Mouse (Mus musculus) hindbrain, embryonic 15.5 days (tissue): ENCODE results near the gene Cflar. TPM values are rescaled to one million over a fixed set of nuclear protein-coding genes. Genes with fewer than 3 reads are reported as not detected.
"Not testable (repeated sequence)": the region's sequence is repeated elsewhere in the genome, so short reads cannot be mapped to it uniquely, and the experiment has no call there.

Experiments used
- ATAC-seq: fragments of 200-750 bp; cut with Nextera tagmentation; 2 replicates; pipeline ENCODE4 v1.8.0; 2017; ENCODE audit warnings: low read depth, moderate number of reproducible peaks, moderate TSS enrichment; ENCODE audit not compliant: low FRiP score
- H3K27ac ChIP-seq: fragments of 300-500 bp; sonication (generic); replicated peaks from 2 replicates; pipeline ENCODE4 v1.5.1; 2015; ENCODE audit warnings: mild to moderate bottlenecking, inconsistent platforms
- H3K27me3 ChIP-seq: fragments of 300-500 bp; sonication (generic); 2 replicates; pipeline ENCODE4 v1.6.1; 2015; ENCODE audit warnings: control low read depth, inconsistent platforms
- H3K36me3 ChIP-seq: fragments of 300-500 bp; sonication (generic); 2 replicates; pipeline ENCODE4 v1.6.1; 2015; ENCODE audit warnings: control low read depth, inconsistent platforms
- H3K4me1 ChIP-seq: fragments of 300-500 bp; sonication (generic); replicated peaks from 2 replicates; pipeline ENCODE4 v1.6.1; 2015; ENCODE audit warnings: control low read depth, inconsistent platforms
- H3K4me2 ChIP-seq: fragments of 300-500 bp; sonication (generic); 2 replicates; pipeline ENCODE4 v1.6.1; 2015; ENCODE audit warnings: moderate library complexity, mild to moderate bottlenecking, inconsistent platforms
- H3K4me3 ChIP-seq: fragments of 300-500 bp; sonication (generic); 2 replicates; pipeline ENCODE4 v1.5.1; 2015; ENCODE audit warnings: mild to moderate bottlenecking, inconsistent platforms
- H3K9ac ChIP-seq: fragments of 300-500 bp; sonication (generic); 2 replicates; pipeline ENCODE4 v1.6.1; 2015; ENCODE audit warnings: inconsistent platforms
- H3K9me3 ChIP-seq: fragments of 300-500 bp; sonication (generic); 2 replicates; pipeline ENCODE4 v1.6.1; 2016; ENCODE audit warnings: control low read depth, inconsistent platforms
- WGBS: fragments of 180-500 bp; shearing (Covaris S2); methylation state at CpG from one replicate; pipeline ENCODE4 v1.1.7; 2015; 5-methylcytosine and 5-hydroxymethylcytosine counted together
- polyA plus RNA-seq: library from polyadenylated mRNA; unstranded; fragments of >200 nt; fragmentation: Nextera tagmentation; extraction: Ambion mirVana; gene quantifications from 2 replicates; pipeline ENCODE4 v1.2.1, GENCODE M21; 2015

The Cflar gene
- polyA plus RNA-seq, 1 experiment from 2014 or later, result 17.2 TPM

- Histone ChIP-seq H3K9me3 (no peaks in the 10 kb centered on the region), H3K4me2 (no peak overlapping the region), H3K27me3 (no peaks in the 10 kb centered on the region), H3K27ac (no peak overlapping the region), H3K4me3 (no peak overlapping the region), H3K4me1 (no peaks in the 10 kb centered on the region), H3K9ac (no peak overlapping the region), H3K36me3 (peaks cover 4% of the 10 kb centered on the region; the same call in 1 of the 2 replicates)
- ATAC-seq, result no peak
- 83% methylated on average over 5 of the region's 5 CpGs for WGBS
Measured at GRCm38 (mm10) chr1:58742571-58743021, 31.3 kb downstream of the Cflar start.

- ATAC-seq, result no peak
- H3K4me3 ChIP-seq, result no peak overlapping the region
- 96% methylated on average over 6 of the region's 6 CpGs for WGBS
Measured at GRCm38 (mm10) chr1:58743252-58743651, 31.9 kb downstream of the Cflar start.

GRCm38 (mm10) chr1:58744645-58745044 lies 33.3 kb downstream of the Cflar start:
- Histone ChIP-seq H3K9me3 (no peaks in the 10 kb centered on the region), H3K27me3 (no peaks in the 10 kb centered on the region), H3K36me3 (peaks cover 4% of the 10 kb centered on the region; the same call in 1 of the 2 replicates), H3K4me3 (no peak overlapping the region), H3K27ac (no peak overlapping the region), H3K4me2 (no peak overlapping the region), H3K9ac (no peak overlapping the region), H3K4me1 (no peaks in the 10 kb centered on the region)
- 91% methylated on average over 7 of the region's 7 CpGs for WGBS
- no peak for ATAC-seq

More at GRCm38 (mm10) chr1:58743252-58743651, 31.9 kb downstream of the Cflar start:
- Histone ChIP-seq H3K27me3 (no peaks in the 10 kb centered on the region), H3K4me2 (no peak overlapping the region), H3K9ac (no peak overlapping the region), H3K9me3 (no peaks in the 10 kb centered on the region), H3K27ac (no peak overlapping the region), H3K36me3 (peaks cover 4% of the 10 kb centered on the region; the same call in 1 of the 2 replicates), H3K4me1 (no peaks in the 10 kb centered on the region)

- Histone ChIP-seq H3K36me3 (peaks cover 3% of the 10 kb centered on the region; the same call in 1 of the 2 replicates), H3K27me3 (no peaks in the 10 kb centered on the region), H3K9ac (no peak overlapping the region), H3K4me2 (no peak overlapping the region), H3K4me1 (no peaks in the 10 kb centered on the region), H3K9me3 (no peaks in the 10 kb centered on the region), H3K4me3 (no peak overlapping the region), H3K27ac (no peak overlapping the region)
- ATAC-seq, result no peak
- 73% methylated on average over 9 of the region's 9 CpGs for WGBS
Measured at GRCm38 (mm10) chr1:58746880-58747279, 35.6 kb downstream of the Cflar start.

GRCm38 (mm10) chr1:58759451-58759850 lies 48.1 kb downstream of the Cflar start:
- ATAC-seq, result no peak
- WGBS, result 96% methylated on average over 3 of the region's 3 CpGs
- Histone ChIP-seq H3K36me3 (no peaks in the 10 kb centered on the region), H3K4me2 (no peak overlapping the region), H3K9me3 (no peaks in the 10 kb centered on the region), H3K4me3 (no peak overlapping the region), H3K4me1 (no peaks in the 10 kb centered on the region), H3K27me3 (no peaks in the 10 kb centered on the region), H3K27ac (no peak overlapping the region), H3K9ac (no peak overlapping the region)

DNA sequence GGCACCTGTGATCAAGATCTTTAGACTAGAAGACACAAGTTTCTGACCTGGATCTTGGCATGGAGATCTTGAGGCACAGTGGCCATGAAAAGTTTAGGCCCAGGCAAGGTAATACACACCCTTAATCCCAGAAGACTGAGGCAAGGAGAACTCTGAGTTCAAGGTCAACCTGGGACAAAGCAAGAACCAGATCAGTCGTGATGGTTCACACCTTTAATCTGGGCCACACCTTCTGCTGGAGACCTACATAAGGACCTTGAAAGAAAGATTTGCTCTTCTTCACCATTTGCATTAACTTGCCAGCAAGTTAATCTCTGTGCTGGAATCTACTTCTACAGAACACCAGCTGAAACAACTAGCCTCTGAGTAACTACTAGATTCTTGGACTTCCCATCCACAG lies 49.3 kb downstream of the Cflar start:
- Histone ChIP-seq H3K9ac (no peak overlapping the region), H3K36me3 (no peaks in the 10 kb centered on the region), H3K4me3 (no peak overlapping the region), H3K27me3 (no peaks in the 10 kb centered on the region), H3K9me3 (no peaks in the 10 kb centered on the region), H3K4me2 (no peak overlapping the region), H3K27ac (no peak overlapping the region), H3K4me1 (no peaks in the 10 kb centered on the region)
- 91% methylated on average over 1 of the region's 1 CpGs for WGBS
- ATAC-seq, result no peak

GRCm38 (mm10) chr1:58761391-58762275 lies 50.3 kb downstream of the Cflar start:
- WGBS, result 60% methylated on average over 5 of the region's 5 CpGs
- H3K4me3 ChIP-seq, ATAC-seq, H3K4me1 ChIP-seq, H3K27ac ChIP-seq, H3K9ac ChIP-seq, H3K9me3 ChIP-seq, H3K27me3 ChIP-seq, H3K36me3 ChIP-seq, H3K4me2 ChIP-seq: not testable (repeated sequence)

DNA sequence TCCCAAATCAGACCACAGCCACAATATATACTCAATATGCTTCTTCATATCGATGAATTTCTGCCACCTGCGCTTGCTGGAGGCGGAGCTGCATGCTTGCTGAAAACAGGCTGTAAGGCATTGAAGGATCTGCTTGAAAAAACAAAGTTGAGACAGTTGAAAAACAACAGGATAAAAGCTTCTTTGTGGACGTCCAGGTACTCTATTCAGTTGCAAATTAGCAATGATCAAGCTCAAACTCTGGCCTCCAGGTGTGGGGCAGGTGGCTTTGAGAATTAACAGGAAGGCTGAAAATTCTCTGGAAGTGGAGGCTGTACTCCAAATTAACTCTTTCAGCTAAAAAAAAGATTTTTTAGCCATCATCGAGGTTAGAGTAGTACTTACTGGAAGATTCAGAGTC lies 51.3 kb downstream of the Cflar start:
- no peak overlapping the region for H3K9ac ChIP-seq
- WGBS, result 77% methylated on average over 5 of the region's 5 CpGs
- no peaks in the 10 kb centered on the region for H3K9me3 ChIP-seq
- H3K27ac ChIP-seq, result no peak overlapping the region
- no peak for ATAC-seq
- H3K4me2 ChIP-seq, result no peak overlapping the region
- H3K27me3 ChIP-seq, result no peaks in the 10 kb centered on the region
- no peaks in the 10 kb centered on the region for H3K36me3 ChIP-seq
- H3K4me3 ChIP-seq, result no peak overlapping the region
- H3K4me1 ChIP-seq, result no peaks in the 10 kb centered on the region

DNA sequence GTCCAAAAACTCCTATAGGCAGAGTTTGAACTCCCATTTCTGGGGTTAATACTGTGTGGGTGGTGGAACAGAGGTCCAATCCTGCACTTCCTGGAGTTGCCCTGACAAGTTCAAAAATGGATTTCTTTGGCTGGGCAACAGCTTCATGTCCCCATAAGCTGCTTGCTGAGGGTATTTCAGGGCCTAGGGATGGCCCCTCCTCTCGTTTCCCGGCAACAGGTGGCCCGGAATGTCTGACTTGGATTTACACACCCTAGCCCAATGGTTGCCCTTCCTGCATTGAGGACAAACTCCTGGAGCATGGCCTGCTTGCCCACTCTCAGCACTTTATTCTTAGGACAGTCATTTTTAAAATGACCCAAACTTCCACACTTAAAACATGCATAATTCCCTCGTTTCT lies 55.1 kb downstream of the Cflar start:
- H3K4me3 ChIP-seq, result not testable (repeated sequence)

GRCm38 (mm10) chr1:58769136-58769535 lies 57.8 kb downstream of the Cflar start:
- H3K4me1 ChIP-seq, result no peaks in the 10 kb centered on the region
- no peak overlapping the region for H3K9ac ChIP-seq
- no peak overlapping the region for H3K27ac ChIP-seq
- no peaks in the 10 kb centered on the region for H3K9me3 ChIP-seq
- no peak for ATAC-seq
- H3K27me3 ChIP-seq, result no peaks in the 10 kb centered on the region
- H3K4me3 ChIP-seq, result no peak overlapping the region
- no peaks in the 10 kb centered on the region for H3K36me3 ChIP-seq
- H3K4me2 ChIP-seq, result no peak overlapping the region

More for the DNA sequence above, 55.1 kb downstream of the Cflar start:
- not testable (repeated sequence) for H3K27me3 ChIP-seq, ATAC-seq, H3K27ac ChIP-seq, H3K36me3 ChIP-seq, H3K4me2 ChIP-seq, H3K9ac ChIP-seq, H3K4me1 ChIP-seq, H3K9me3 ChIP-seq
- WGBS, result 71% methylated on average over 4 of the region's 4 CpGs

DNA sequence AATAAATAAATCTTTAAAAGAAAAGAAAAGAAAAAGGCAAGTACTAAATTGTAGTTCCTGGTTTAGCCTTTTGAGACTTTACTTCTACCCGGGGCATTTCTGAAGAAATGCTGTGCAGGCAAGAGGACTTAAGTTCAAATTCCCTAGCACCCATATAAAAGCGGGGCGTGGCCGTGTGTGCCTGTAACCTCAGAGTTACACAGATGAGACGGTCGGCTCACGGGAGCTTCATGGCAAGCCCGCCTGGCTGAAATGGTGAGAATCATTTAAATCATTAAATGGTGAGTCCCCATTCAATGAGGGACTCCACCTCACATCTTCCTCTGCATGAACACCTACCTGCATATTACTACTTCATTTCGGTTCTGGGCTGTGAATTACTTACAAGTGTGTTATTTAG lies 58.4 kb downstream of the Cflar start:
- Histone ChIP-seq H3K27me3 (no peaks in the 10 kb centered on the region), H3K36me3 (no peaks in the 10 kb centered on the region), H3K4me2 (no peak overlapping the region), H3K4me3 (no peak overlapping the region), H3K9ac (no peak overlapping the region), H3K4me1 (no peaks in the 10 kb centered on the region), H3K9me3 (no peaks in the 10 kb centered on the region), H3K27ac (no peak overlapping the region)
- WGBS, result 57% methylated on average over 9 of the region's 9 CpGs
- ATAC-seq, result no peak

DNA sequence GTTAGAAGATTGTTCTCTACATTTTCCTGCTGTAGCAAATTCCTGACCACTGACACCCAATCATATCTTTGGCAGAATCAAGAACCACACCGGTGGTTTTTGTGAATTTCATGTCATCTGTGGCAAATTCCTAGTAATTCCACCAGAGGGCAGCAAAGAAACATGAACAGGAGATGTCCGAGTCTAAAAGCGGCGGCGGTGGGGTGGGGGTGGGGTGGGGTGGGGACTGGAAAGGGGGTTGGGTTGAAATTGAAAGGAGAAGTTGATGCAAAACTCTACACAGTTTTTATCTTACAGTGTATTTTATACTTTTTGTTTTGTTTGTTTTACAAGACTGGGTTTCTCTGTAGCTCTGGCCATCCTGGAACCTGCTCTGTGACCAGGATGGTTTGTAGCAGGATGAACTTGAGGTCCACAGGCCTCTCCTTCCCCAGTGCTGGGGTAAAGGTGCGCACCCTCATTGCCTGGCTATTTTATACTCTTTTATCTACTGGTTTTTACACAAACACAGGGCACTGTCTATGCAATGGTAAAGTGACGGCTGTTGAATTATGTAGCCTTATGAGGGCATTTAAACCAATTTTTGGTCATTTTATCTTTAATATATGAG lies 58.9 kb downstream of the Cflar start:
- ATAC-seq, result no peak
- WGBS, result 28% methylated on average over 7 of the region's 7 CpGs
- no peak overlapping the region for H3K4me2 ChIP-seq

More for the DNA sequence above, 58.9 kb downstream of the Cflar start:
- Histone ChIP-seq H3K4me3 (no peak overlapping the region), H3K36me3 (no peaks in the 10 kb centered on the region), H3K27me3 (no peaks in the 10 kb centered on the region), H3K4me1 (no peaks in the 10 kb centered on the region), H3K27ac (no peak overlapping the region), H3K9me3 (no peaks in the 10 kb centered on the region), H3K9ac (no peak overlapping the region)
